Mouse (Mus musculus): ENCODE data around the gene Klhl10.
A peak's percentile ranks its signal among the peaks of the same experiment; 100 is the strongest.

The Klhl10 gene

GRCm38 (mm10) chr11:100441797-100442196, at the start of gene Klhl10, which contains the start of gene Nt5c3b:
Gene Klhl10 (plus strand): TSS chr11:100441917.
Gene Nt5c3b (minus strand): TSS chr11:100441808.
- DNase-seq: no peak

GRCm38 (mm10) chr11:100392958-100393357, 48.8 kb upstream of the Klhl10 start:
- DNase-seq: no peak

- DNase-seq: no peak
Measured at GRCm38 (mm10) chr11:100393733-100394132, 48.0 kb upstream of the Klhl10 start.

GRCm38 (mm10) chr11:100394353-100395074, 47.2 kb upstream of the Klhl10 start:
- DNase-seq: no peak

- DNase-seq: no peak
Measured at GRCm38 (mm10) chr11:100395200-100395599, 46.5 kb upstream of the Klhl10 start.

- DNase-seq: no peak
Measured at GRCm38 (mm10) chr11:100395861-100396631, 45.7 kb upstream of the Klhl10 start.

GRCm38 (mm10) chr11:100396886-100397599, 44.7 kb upstream of the Klhl10 start:
- DNase-seq: no peak

- DNase-seq: peak; percentile 99
Measured at GRCm38 (mm10) chr11:100397600-100398389, 43.9 kb upstream of the Klhl10 start, which contains the start of gene Jup. Gene Jup (minus strand): TSS chr11:100397763.

GRCm38 (mm10) chr11:100398517-100398916, 43.2 kb upstream of the Klhl10 start:
- no peak for DNase-seq

GRCm38 (mm10) chr11:100399320-100399719, 42.4 kb upstream of the Klhl10 start:
- DNase-seq: no peak

GRCm38 (mm10) chr11:100399727-100400538, 41.8 kb upstream of the Klhl10 start:
- no peak for DNase-seq

- DNase-seq: no peak
Measured at GRCm38 (mm10) chr11:100400842-100401241, 40.9 kb upstream of the Klhl10 start.

GRCm38 (mm10) chr11:100402240-100402639, 39.5 kb upstream of the Klhl10 start:
- DNase-seq: no peak

GRCm38 (mm10) chr11:100402682-100403081, 39.0 kb upstream of the Klhl10 start:
- no peak for DNase-seq

- no peak for DNase-seq
Measured at GRCm38 (mm10) chr11:100403445-100404134, 38.1 kb upstream of the Klhl10 start.

- DNase-seq: no peak
Measured at GRCm38 (mm10) chr11:100404456-100405074, 37.2 kb upstream of the Klhl10 start.

GRCm38 (mm10) chr11:100406273-100406672, 35.4 kb upstream of the Klhl10 start:
- DNase-seq: no peak

- no peak for DNase-seq
Measured at GRCm38 (mm10) chr11:100406995-100407705, 34.6 kb upstream of the Klhl10 start.

GRCm38 (mm10) chr11:100408076-100408834, 33.5 kb upstream of the Klhl10 start:
- DNase-seq: peak; percentile 69
